Mouse (Mus musculus) 416B (cell line): ENCODE data around the gene Cdc16.
A peak's percentile ranks its signal among the peaks of the same experiment; 100 is the strongest.
"Not testable (repeated sequence)": the region's sequence is repeated elsewhere in the genome, so short reads cannot be mapped to it uniquely, and the experiment has no call there.

Source experiments
- DNase-seq: peaks from one replicate; pipeline ENCODE4 v3.0.0; 2011; ENCODE audit warnings: low read depth

Gene Cdc16

DNA sequence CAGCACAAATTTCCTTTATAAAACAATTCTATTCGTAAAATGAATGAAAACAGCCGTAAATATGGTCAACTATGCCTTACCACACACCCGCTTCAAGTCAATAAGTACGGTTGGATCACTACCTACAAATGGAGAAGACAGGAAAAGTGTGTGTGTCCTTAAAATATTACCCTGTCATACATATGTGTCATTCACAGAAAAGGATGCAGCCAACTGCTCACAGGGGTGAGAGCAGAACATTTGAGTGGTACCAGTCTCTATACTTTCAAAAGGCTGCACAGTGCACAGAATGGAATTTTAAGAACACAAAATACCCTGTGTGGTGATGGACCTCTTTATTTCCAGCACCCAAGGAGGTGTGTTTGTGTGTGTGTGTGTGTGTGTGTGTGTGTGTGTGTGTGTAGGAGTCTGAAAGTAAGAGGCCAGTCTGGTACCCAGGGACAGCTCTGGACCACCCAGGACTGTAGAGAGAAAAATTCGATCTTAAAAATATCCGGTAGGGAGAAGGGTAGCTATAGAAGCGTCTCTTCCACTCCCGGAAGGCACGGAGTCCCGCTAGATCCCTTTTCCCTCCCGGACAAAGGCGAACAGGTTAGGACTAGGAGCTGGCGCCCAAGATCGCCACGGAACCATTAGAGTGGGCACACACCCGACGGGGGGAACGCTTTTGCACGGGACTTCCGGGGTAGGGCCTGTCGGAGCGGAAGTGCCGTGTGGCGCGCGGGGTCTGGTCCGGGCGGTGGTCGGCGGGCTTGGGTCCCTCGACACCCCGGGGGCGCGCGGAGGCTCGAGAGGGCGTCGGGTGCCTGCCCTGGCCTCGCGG, at the start of gene Cdc16:
Cdc16 (plus strand) TSS at position 695 of the 823 bp plus-strand sequence.
- peak; percentile 88 for DNase-seq

DNA sequence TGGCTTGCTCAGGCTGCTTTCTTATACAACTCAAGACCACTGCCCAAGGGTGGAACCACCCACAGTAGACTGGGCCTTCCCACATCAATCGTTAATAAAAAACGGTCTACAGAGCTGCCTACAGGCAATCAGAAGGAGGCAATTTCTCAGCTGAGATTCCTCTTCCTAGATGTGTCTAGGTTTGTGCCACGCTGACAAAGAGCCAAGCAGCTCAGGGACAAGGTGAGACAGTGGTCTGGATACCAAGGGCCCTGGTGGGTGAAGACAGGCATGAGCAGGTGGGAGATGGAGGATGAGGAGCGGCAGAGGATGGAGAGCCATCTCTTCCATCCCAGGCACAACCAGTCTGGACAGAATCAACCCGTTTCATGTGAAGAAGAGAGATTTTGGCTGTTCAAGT, 49.0 kb upstream of the Cdc16 start:
- no peak for DNase-seq

DNA sequence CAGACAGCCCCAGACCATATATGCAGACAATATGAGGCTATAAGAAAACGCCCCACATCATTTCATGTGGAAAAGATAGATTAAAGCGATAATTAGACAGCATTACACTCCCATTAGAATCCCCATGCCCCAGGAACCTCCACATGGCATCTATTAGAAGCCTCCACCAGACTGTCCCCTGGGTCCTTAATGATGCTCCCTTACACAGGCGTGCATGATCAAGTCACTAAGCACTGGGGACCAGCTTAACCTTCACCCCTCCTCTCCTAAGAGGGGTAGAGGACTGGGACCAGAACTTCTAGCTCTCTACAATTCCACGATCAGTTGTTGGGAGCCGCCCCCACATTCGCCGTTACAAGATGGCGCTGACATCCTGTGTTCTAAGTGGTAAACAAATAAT, 38.5 kb upstream of the Cdc16 start:
- no peak for DNase-seq

DNA sequence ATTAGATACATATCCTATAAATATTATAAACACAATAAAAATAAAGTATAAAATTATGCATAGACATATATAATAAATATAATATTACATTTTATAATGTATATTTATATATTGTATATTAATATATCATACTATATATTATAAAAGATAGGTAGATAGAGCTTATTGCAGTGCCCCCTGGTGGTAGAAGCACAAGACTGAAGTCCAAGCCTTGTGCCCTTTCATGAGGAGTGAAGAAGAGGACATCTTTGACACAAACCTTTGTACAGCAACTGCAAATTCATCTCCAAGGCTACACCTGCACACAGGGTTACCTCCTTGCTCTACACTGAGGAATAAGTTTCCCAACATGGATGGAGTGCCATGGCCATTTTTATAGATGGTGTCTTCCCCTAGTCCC, 31.8 kb upstream of the Cdc16 start:
- DNase-seq = peak; percentile 67

DNA sequence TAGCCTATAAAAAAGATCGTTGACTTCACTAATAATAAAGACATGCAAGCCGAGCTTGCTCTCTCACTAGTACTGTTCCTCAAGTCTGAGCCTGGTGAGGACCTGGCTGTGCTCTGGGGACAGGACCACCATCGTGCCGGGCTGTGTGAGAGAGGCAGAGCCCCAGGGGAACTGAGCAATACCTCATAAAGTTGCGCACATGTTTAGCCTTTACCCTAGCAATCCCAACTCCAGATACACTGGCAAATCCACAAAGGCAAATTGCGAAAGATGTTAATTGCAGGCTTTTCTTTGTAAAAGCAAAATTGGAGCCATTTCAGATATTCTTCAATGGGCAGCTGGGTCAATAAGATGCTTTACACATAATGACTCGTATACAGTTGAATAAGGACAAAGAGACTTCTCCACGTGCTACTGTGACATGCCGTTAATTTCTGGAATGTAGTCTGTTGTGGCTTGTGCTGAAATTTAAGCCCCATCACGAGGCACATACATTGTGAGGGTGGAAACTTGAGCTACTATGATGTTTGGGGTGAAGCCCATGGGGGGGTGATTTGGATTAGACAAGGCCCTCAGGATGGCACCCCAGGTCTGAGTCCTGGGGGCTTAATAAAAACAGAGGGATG, 29.9 kb upstream of the Cdc16 start:
- DNase-seq = no peak

DNA sequence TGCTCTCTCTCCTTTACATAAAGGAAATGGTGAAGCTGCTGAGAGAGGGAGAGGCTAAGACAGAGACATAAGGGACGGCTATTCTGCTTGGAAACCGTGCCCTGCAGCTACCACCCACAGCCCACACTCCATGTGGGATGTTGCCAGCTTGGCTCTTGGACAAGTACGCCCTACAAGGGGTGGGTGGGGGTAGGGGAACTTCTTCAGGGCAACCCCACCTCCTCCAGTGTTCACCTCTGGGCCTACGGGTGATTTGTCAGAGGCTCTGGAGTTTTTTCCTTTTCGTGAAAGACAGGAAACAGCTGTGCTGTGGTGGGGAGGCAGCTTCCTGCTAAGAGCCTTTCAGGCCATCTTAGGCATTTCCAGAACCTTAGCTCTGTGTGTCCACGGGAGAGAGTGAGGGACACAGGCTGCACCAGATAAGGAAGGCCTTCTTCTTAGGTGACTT, 17.1 kb upstream of the Cdc16 start:
- DNase-seq = peak; percentile 92

DNA sequence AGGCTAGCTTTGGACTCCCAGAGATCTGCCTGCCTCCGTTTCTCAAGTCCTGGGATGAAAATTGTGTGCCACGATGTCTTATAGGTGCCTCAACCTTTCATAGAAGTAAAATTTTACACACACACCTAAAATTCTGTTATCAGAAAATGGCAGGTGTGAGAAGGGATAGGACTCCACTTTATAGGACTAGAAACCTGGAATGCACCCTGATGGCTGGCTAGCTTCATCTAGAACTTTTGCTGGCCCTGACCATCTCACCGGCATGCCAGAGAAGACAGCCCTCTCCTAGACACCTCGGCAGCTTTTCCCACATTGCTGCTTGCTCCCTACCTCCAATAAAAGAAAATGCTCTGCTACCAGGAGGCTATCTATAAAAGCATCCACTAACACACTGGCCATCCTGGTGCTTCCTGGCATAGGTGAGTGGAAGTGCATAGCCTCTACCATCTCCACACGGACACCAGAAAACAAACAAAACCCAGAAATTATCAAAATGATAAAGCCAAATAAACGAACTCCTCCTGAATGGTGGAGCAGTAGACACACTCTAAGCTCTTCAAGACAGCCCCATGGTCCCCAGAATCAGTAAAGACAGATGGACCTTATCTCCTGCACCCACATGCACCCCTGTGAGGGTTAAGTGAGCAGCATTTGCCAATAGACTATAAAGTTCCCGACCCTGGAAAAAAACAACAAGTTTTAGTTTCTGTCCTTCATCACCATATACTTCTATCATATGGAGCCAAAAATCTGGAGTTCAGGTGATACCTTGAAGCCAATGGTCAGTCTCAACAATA, 16.5 kb upstream of the Cdc16 start:
- no peak for DNase-seq

DNA sequence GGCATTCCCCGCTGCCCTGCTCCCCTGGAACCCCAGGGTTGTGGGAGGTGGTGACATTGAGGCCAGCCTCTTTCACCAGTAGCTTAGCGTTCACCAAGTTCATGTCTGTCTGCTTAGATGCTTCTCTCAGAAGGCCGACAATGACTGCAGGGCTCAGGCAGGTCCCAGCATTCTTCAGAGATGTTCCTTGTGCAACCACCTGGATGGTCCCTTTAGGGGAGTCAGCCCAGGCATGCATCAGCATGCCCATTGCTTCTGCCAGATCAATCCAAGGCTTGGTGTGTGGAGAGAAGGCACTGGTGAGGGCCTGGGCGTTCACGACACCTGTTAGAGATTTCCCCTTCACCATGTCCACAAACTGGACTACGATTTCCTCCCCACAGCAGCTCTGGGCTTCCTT, 11.3 kb upstream of the Cdc16 start:
- DNase-seq = not testable (repeated sequence)

DNA sequence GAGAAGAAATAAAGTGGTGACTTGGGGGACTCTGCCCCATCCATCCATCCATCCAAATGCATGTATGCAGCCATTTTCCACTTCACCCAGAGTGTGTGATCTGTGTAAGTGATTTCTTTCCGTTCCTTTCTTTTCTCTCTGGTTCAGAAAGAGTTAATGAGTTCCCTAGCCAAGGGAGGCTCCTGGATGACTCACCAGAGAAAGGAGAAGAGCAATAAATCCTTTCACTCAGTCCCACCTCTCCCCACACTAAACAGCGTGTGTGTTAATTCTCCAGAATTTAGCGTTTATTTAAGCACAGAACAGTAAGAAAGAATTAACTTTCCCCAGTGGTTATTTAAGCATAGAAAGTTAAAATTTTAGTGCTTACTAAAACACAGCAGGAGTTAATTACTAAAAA, 9.8 kb upstream of the Cdc16 start:
- no peak for DNase-seq

DNA sequence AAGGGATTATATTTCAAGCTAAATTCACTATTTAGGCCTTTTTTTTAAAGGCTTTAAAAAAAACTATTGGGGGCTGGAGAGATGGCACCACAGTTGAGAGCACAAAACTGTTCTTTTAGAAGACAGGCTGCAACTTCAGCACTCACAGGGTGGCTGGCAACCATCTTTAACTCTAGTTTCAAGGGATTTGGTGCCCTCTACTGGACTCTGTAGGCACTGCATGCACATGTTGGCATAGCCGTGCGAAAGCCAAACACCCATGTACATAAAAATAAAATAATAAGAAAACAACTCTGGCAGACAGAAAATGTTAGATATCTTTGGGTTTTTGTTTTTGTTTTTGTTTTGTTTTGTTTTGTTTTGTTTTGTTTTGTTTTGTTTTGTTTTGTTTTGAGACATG, 3.8 kb upstream of the Cdc16 start:
- DNase-seq = peak; percentile 84

DNA sequence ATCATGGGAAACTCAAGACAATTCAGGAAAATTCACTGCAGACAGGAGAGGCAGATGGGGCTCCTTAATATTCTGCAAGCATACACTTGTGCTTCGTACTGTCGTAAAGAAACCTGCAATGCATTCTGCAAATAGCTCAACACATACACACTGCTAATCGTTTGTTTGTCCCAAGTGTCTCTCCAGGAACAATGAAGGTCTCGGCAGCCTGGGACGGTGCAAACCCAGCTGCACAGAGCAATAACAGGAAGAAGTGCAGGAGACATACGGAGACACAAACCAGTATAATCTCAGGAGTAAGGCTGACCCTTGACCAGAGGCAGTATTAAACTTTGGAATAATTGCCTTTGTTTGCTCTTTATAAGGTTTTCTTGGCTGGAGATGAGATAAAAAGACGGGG, 996 bp upstream of the Cdc16 start:
- DNase-seq = no peak

DNA sequence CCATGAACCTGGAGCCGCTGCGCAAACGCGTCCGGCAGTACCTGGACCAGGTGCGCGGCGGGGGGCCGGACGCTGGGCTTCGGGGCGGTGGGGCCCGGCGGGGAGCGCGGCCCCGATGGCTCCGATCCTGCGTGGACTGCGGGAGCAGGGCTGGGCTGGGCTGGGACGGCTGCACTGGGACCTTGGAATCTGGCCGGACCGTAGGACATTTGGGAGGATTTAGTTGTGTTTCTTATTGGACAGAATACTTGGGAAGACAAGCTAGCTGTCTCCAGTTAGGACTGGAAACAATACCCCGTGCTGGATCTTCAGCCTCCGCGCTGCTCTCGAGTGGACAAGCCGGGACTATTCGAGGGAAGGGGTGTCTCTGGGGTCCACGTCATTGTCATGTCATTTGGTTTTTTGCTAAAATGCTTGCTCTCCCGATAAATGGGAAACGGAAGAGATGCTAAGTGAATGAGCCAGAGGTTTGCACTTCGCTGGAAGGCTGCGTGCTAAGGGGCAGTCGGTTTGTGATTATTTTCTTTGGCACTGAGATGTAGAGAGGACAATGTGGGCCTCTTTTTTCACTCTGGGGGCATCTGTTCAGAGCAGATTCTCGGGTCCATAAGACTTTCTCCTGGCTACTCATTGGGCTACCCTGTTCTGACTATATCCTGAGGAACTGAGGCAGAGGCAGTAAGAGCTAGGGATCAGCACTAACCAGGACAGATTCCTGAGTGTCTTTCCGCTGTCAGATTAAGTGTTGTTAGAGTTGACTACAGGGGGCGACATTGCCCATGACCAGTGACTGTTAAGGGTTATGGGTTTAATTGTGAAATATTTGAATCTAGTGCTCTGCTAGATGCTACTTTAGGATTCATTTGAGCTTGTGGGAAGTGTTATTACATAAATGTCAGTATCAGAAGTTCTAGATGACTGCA, 590 bp downstream of the Cdc16 start:
- DNase-seq = peak; percentile 85

DNA sequence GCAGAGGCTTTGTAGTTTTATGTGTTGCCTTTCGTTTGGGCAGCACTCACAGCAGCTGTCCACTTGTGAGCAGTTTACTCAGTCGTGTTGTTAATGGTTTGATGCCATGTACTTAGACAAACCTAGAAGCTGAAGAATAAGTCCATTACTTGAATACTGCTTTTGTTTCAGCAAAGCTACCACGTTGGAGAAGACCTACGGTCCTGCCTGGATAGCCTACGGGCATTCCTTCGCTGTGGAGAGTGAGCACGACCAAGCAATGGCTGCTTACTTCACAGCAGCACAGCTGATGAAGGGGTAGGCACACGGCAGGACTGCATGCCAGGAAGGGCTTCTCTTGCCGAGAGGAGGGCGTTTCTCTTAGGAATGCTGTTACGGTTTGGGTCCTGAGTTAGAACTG, 11.7 kb downstream of the Cdc16 start:
- no peak for DNase-seq

DNA sequence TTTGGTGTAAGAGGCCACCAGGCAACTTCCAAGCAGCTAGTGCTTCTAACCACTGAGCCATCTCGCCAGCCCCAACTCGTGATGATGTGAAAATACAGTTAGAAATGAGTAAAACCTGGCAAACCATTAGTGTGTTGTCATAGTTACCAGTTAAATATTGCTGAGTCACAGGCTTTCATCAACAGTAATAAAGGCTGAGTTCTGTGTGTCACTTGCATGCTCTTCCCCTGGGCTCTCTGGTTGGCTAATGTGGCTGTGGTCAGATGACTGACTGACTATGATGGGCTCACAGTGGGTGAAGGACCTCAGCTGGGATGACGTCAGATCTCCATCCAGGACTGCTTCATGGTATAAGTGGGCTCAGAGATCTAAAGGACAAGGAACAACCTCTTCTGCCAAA, 23.1 kb downstream of the Cdc16 start:
- peak; percentile 69 for DNase-seq

DNA sequence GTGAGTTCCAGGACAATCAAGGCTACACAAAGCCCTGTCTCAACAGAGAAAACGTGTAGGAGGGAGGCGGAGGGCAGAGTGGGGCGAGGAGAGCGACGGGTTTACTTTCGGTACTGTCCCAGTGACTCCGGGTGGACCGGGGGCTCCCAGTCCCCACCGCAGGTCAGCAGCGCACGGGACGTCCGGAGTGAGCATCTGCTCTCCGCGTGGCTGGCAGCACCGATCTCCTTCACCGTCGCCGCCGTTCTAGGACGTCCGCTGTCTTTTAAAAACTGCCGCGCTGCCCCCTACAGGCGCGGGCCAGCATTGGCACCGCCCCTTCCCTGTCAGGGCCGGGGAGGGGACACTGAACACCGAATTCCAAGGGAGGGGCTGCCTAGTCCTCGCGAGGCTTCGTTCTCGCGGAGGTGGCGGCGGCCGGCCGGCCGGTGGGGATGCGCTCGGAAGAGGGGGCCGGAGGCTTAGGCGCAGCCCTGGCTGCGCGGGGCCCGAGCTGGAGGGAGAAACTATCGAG, 27.8 kb downstream of the Cdc16 start, which contains the start of gene Upf3a:
Upf3a (plus strand) TSS at position 366 of the 514 bp plus-strand sequence.
- peak; percentile 96 for DNase-seq

DNA sequence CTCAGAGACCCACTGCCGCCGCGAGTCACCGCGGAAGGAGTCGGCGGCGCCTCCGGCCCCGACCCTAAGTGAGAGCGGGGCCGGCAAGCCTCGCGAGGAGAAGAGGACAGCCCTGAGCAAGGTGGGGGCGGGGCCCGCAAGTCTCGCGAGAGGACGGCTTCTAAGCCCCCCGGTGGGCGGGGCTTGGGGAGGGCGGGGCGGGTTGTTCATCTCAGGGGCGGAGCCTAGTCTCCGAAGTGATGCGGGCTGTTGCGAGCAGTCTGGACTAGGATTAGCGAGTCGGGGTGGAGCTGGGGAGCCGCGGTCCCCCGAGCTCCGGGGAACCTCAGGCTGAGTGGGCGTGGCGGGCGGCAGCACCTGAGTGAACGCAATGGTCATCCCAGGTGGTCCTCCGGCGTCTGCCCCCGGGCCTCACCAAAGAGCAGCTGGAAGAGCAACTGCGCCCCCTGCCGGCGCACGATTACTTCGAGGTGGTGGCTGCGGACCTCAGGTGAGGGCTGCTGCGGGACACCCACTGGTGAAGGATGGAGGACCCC, 28.4 kb downstream of the Cdc16 start:
- peak; percentile 98 for DNase-seq

DNA sequence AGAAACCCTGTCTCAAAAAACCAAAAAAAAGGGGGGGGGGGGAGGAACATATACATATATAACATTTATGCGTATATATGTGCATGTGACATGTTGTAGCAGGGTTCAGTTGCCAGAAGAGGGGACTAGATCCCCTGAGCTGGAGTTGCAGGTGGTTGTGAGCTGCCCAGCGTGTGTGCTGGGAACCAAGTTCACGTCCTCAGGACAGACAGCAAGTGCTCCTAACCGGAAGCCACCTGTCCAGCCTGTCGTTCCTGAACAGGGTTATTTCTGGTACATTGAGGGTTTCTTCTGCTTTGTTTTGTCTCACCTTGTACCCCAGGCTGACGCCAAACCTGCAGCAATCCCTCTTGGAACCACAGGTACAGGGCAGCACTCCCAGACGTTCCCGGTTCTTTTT, 32.1 kb downstream of the Cdc16 start:
- DNase-seq = no peak

DNA sequence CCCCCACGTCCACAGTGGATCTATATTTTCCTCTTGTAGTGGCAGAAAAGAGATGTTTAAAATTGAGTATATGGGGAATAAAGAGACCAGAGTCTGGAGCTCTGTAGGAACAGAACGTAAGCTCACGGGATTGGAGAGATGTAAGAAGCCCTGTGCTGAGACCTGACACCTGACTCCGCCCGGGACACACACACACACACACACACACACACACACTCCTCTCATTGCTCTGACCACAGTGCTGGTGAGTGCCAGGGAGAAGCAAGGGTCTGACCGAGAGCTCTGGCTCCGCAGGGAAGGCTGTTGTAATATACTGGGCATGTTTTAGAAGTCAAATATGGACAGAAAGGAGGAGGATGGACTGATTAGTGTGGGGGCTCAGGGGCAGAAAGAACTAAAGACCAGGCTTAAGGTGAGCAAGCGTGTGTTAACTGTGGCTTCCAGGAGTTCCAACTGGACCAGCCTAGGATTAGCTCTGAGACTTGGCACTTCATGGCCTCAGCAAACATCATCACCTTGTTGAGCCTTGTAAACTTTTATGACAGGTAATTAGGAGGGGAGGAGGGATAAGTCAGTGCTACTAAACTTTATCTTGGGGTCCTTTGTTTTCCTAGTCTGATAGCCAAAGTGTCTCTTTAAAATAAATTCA, 35.7 kb downstream of the Cdc16 start:
- DNase-seq = no peak

DNA sequence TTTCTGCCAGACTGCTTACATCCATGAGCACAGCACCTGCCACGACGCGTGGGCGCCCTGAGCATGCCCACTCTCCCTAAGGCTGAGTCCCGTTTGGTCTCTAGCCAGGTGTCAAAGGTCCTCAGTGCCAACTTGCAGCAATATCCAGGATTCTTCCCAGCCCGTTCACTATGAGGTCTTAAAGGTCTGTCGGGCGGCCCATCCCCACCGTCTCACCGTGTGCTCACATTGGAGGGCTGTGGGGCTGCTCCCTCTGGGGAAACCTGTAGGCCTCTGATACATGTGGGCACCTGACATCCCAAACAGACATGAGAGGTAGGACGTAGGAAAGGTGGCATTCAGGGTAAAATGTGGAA, 36.2 kb downstream of the Cdc16 start:
- DNase-seq = no peak

DNA sequence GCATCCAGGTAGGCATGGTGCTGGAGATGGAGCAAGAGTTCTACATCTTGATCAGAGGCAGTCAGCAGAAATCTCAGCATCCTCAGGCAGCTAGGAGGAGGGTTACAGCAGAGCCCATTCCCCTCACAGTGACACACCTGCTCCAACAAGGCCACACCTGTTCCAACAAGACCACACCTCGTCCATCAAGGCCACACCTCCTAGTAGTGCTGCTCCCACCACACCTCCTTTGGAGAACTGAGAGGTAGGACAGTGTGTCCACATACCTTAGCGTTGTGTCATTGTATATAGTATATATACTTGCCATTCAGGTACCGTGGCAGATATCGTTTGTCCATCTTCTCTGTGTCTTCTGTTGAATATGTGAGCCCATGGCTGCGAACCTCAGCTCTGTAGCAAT, 40.2 kb downstream of the Cdc16 start:
- DNase-seq = no peak

DNA sequence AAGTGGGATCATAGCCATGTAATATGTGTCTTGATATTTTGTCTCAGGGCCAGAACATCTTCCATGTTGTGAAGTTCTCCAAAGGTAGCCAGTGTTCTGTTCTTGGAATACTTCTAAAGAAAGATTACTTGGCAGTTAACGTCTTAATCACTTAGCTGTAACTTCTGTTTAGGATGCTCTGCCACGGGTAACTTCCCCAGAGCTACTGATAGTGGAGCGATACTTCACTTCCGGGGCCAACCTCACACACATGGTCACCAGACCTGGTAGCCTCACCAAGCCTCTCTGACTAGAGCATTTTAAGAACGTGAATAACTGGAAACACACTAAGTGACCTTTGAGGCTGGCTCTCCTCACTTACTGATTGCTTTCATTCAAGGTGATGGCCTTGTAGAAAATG, 42.1 kb downstream of the Cdc16 start:
- DNase-seq = no peak
